Mouse (Mus musculus) kidney, embryonic 14.5 days (tissue): Measurements from ENCODE around the gene Clmn. TPM values are rescaled to one million over a fixed set of nuclear protein-coding genes. Genes with fewer than 3 reads are reported as not detected.

Source experiments
- ATAC-seq: fragments of 200-750 bp; cut with Nextera tagmentation; 2 replicates; pipeline ENCODE4 v1.8.0; 2017; ENCODE audit warnings: moderate number of reproducible peaks, mild to moderate bottlenecking, moderate TSS enrichment, moderate library complexity; ENCODE audit not compliant: low FRiP score, low TSS enrichment
- H3K27ac ChIP-seq: fragments of 300-500 bp; sonication (generic); 2 replicates; pipeline ENCODE4 v1.5.1; 2014; ENCODE audit warnings: low read depth, mild to moderate bottlenecking, low read length, moderate library complexity, mixed read lengths
- H3K27me3 ChIP-seq: fragments of 300-500 bp; sonication (generic); 2 replicates; pipeline ENCODE4 v1.6.1; 2014; ENCODE audit warnings: mild to moderate bottlenecking, low read length; ENCODE audit not compliant: control insufficient read depth, insufficient read depth
- H3K36me3 ChIP-seq: fragments of 300-500 bp; sonication (generic); 2 replicates; pipeline ENCODE4 v1.6.1; 2014; ENCODE audit warnings: low read length, mixed read lengths; ENCODE audit not compliant: control insufficient read depth, insufficient read depth
- H3K4me1 ChIP-seq: fragments of 300-500 bp; sonication (generic); 2 replicates; pipeline ENCODE4 v1.6.1; 2014; ENCODE audit warnings: low read length, mixed read lengths; ENCODE audit not compliant: control insufficient read depth, insufficient read depth
- H3K4me2 ChIP-seq: fragments of 300-500 bp; sonication (generic); replicated peaks from 2 replicates; pipeline ENCODE4 v1.6.1; 2014; ENCODE audit warnings: low read depth, mild to moderate bottlenecking, low read length
- H3K4me3 ChIP-seq: fragments of 300-500 bp; sonication (generic); 2 replicates; pipeline ENCODE4 v1.5.1; 2014; ENCODE audit warnings: mild to moderate bottlenecking, low read length
- H3K9ac ChIP-seq: fragments of 300-500 bp; sonication (generic); 2 replicates; pipeline ENCODE4 v1.6.1; 2014; ENCODE audit warnings: low read depth, mild to moderate bottlenecking, low read length, moderate library complexity
- H3K9me3 ChIP-seq: fragments of 300-500 bp; sonication (generic); 2 replicates; pipeline ENCODE4 v1.6.1; 2016; ENCODE audit warnings: low read length; ENCODE audit not compliant: control insufficient read depth
- WGBS: fragments of 180-500 bp; shearing (Covaris S2); extraction: QIAGEN DNeasy Blood & Tissue Kit; methylation state at CpG from one replicate; pipeline ENCODE4 v1.1.7; 2014; 5-methylcytosine and 5-hydroxymethylcytosine counted together
- polyA plus RNA-seq: library from polyadenylated mRNA; unstranded; fragments of >200 nt; fragmentation: Nextera tagmentation; extraction: Ambion mirVana; gene quantifications from 2 replicates; pipeline ENCODE4 v1.2.1, GENCODE M21; 2014

Clmn gene
- polyA plus RNA-seq, 1 experiment from 2014 or later, result 5.3 TPM

DNA sequence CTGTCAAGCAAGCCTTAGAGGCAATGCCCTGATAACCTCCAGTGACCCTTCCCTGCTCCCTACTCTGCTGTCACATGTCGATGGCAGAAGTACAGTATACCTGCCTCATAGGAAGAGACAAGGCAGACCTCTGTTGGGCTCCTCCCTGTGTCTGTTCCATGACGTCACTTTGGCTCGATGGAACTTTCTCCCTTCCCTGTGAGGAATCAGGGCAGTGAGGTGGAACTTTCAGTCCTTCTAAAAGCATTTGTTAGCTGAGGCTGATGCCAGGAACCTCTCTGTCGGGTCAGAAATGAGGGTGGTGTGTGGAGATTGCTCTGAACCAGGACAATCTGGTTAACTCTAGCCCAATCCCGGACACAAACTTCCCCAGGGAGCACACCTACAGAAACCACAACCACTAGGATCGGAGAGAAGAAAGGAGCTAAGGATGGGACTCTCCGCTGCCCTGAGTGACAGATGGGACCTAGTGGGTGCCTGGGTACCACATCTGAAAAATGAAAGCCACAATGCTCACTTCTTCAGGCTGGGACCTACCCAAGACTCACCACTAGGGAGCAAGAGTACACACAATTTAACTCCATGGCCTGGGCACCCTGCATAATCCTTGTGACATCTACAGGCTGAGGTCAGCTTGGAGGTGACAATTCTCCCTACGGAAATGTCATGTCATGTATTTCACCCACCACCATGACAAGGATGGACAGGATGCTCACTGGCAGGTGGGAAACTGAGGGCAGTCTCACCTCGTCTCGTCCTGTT is 41.9 kb downstream of the Clmn start:
- Histone ChIP-seq H3K27me3 (no peaks in the 10 kb centered on the region), H3K4me1 (peaks cover 21% of the 10 kb centered on the region), H3K4me3 (no peak overlapping the region), H3K4me2 (no peak overlapping the region), H3K36me3 (no peaks in the 10 kb centered on the region), H3K9ac (no peak overlapping the region), H3K9me3 (no peaks in the 10 kb centered on the region), H3K27ac (no peak overlapping the region)
- ATAC-seq, result no peak
- WGBS, result 86% methylated on average over 10 of the region's 10 CpGs

DNA sequence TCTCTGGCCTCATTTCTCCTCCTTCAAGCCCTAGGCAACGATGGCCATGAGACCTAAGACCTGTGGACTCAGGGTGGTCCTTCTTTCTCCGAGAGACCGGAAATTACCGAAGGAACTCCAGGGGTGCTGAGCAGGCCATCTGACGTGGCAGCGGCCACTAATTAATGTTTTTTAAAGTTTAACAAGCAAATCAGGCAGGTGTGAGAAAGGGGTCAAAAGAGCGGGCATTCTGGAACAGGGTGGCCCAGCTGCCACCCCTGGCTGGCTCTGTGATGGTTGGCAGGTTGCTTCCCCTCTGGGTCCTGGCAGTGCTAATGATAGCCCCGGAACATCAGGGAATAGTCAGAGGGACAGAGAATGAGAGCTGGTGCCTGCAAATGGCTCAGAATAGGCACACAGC is 42.7 kb downstream of the Clmn start:
- Histone ChIP-seq H3K4me3 (no peak overlapping the region), H3K4me2 (no peak overlapping the region), H3K9me3 (no peaks in the 10 kb centered on the region), H3K27ac (no peak overlapping the region), H3K36me3 (no peaks in the 10 kb centered on the region), H3K27me3 (no peaks in the 10 kb centered on the region), H3K9ac (no peak overlapping the region), H3K4me1 (peaks cover 22% of the 10 kb centered on the region)
- peak; percentile 25; the same call in 1 of the 2 replicates for ATAC-seq
- WGBS, result 50% methylated on average over 8 of the region's 8 CpGs

GRCm38 (mm10) chr12:104820061-104820460 is 44.8 kb downstream of the Clmn start:
- Histone ChIP-seq H3K9me3 (no peaks in the 10 kb centered on the region), H3K27ac (no peak overlapping the region), H3K9ac (no peak overlapping the region), H3K4me2 (no peak overlapping the region), H3K4me3 (no peak overlapping the region), H3K27me3 (no peaks in the 10 kb centered on the region), H3K4me1 (peaks cover 19% of the 10 kb centered on the region), H3K36me3 (no peaks in the 10 kb centered on the region)
- 61% methylated on average over 5 of the region's 5 CpGs for WGBS
- no peak for ATAC-seq

- H3K27ac ChIP-seq, result no peak overlapping the region
- H3K36me3 ChIP-seq, result no peaks in the 10 kb centered on the region
- H3K9me3 ChIP-seq, result no peaks in the 10 kb centered on the region
- peaks cover 19% of the 10 kb centered on the region for H3K4me1 ChIP-seq
- H3K4me3 ChIP-seq, result no peak overlapping the region
- WGBS, result 53% methylated on average over 8 of the region's 8 CpGs
- no peak for ATAC-seq
- H3K9ac ChIP-seq, result no peak overlapping the region
- no peak overlapping the region for H3K4me2 ChIP-seq
- H3K27me3 ChIP-seq, result no peaks in the 10 kb centered on the region
These were observed 45.8 kb downstream of the Clmn start for GRCm38 (mm10) chr12:104819050-104819449.

DNA sequence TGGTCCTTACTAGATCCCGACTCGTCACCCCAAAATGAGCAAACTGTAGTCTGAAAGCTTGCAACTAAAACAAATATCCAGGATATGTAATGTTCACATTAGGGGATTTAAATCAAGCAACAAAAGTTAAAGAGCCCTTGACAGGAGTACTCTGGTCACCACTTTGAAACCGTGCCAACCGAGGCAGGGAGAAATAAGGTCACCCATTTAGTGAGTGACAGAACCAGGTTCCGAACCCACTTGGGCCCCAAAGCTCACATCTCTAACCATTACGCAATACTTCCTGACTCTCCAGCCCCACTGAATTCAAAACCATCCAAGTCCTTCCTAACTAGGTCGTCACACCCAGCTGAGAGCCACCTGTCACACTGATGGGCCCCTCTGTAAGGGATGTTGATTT is 46.8 kb downstream of the Clmn start:
- WGBS, result 72% methylated on average over 7 of the region's 7 CpGs
- no peaks in the 10 kb centered on the region for H3K27me3 ChIP-seq

GRCm38 (mm10) chr12:104817172-104817866 is 47.6 kb downstream of the Clmn start:
- H3K27me3 ChIP-seq, result no peaks in the 10 kb centered on the region

More for the DNA sequence above, 46.8 kb downstream of the Clmn start:
- peaks cover 23% of the 10 kb centered on the region for H3K4me1 ChIP-seq
- ATAC-seq, result no peak
- no peaks in the 10 kb centered on the region for H3K36me3 ChIP-seq
- no peak overlapping the region for H3K9ac ChIP-seq
- no peak overlapping the region for H3K27ac ChIP-seq
- H3K4me3 ChIP-seq, result no peak overlapping the region
- H3K9me3 ChIP-seq, result no peaks in the 10 kb centered on the region
- no peak overlapping the region for H3K4me2 ChIP-seq

DNA sequence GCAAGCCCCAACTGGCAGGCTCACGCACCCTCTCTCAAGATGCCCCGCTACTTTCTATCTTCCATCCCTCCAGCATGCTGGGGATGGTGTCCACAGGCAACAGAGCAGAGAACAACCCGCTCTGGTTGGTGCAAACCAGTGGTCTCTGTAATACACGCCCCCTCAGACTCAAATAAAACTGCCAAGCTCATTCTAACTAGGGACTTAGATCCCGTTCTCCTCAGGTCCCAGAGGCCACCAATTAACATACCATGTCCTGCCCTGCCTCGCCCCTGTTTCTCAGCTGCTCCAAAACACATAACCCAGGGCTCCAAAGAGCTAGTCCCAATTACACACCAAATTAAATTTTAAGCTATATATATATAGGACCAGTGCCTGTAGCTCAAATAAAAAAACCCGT is 50.6 kb downstream of the Clmn start:
- ATAC-seq, result peak; percentile 58; the same call in 1 of the 2 replicates
- H3K36me3 ChIP-seq, result no peaks in the 10 kb centered on the region
- peaks cover 17% of the 10 kb centered on the region for H3K4me1 ChIP-seq
- WGBS, result 18% methylated on average over 7 of the region's 7 CpGs
- H3K4me2 ChIP-seq, result peak overlapping the region; percentile 4; the same call in 1 of the 2 replicates
- no peaks in the 10 kb centered on the region for H3K9me3 ChIP-seq
- no peak overlapping the region for H3K9ac ChIP-seq
- no peaks in the 10 kb centered on the region for H3K27me3 ChIP-seq
- H3K27ac ChIP-seq, result no peak overlapping the region
- no peak overlapping the region for H3K4me3 ChIP-seq

More at GRCm38 (mm10) chr12:104817172-104817866, 47.6 kb downstream of the Clmn start:
- Histone ChIP-seq H3K4me2 (no peak overlapping the region), H3K27ac (no peak overlapping the region), H3K4me3 (no peak overlapping the region), H3K36me3 (no peaks in the 10 kb centered on the region), H3K4me1 (peaks cover 18% of the 10 kb centered on the region), H3K9me3 (no peaks in the 10 kb centered on the region), H3K9ac (no peak overlapping the region)
- 28% methylated on average over 12 of the region's 12 CpGs for WGBS
- no peak for ATAC-seq

DNA sequence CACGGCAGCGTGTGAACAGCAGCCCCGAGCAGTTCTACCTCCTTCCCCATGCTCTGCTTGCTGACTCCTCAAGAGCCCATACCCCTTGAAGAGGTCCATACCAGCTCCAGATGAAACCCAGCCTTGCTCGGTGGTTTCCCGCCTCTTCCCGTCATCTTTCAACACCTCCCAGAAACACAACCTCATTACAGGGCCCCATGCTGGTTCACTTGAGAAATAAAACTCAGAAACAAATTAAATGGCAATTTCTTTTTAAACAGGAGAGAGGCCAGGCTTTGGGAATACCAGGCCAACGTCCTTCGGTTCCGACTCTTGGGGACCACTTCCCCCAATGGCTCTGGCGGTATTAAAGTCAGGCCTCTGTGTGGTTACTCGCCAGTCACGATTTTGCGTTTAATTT is 51.1 kb downstream of the Clmn start:
- no peak overlapping the region for H3K27ac ChIP-seq
- no peaks in the 10 kb centered on the region for H3K36me3 ChIP-seq
- H3K9ac ChIP-seq, result no peak overlapping the region
- ATAC-seq, result no peak
- no peak overlapping the region for H3K4me2 ChIP-seq
- H3K4me3 ChIP-seq, result no peak overlapping the region
- WGBS, result 67% methylated on average over 13 of the region's 13 CpGs
- H3K9me3 ChIP-seq, result no peaks in the 10 kb centered on the region
- peaks cover 19% of the 10 kb centered on the region for H3K4me1 ChIP-seq
- H3K27me3 ChIP-seq, result no peaks in the 10 kb centered on the region

DNA sequence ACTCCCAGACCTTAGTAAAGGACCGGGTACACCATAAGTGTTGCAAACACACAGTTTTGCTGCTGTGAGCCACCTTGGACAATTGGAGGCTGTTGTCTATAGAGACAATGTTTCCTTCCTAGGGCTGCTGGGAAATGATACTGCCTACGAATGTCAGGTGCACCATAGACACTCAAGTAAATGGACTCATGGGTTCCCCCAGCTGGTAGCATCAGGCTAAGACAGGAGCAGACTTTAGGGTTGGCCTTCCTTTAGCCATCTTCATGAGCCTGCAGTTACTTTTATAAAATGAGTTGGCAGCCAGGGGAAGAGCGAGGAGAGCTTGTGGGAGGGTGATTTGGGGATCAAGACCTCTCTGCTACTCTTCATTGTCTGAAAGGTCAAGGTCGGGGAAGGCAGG is 52.2 kb downstream of the Clmn start:
- no peaks in the 10 kb centered on the region for H3K9me3 ChIP-seq
- H3K27me3 ChIP-seq, result no peaks in the 10 kb centered on the region
- H3K27ac ChIP-seq, result no peak overlapping the region
- H3K4me1 ChIP-seq, result peaks cover 23% of the 10 kb centered on the region
- H3K4me3 ChIP-seq, result no peak overlapping the region
- 66% methylated on average over 4 of the region's 4 CpGs for WGBS
- no peak for ATAC-seq
- no peak overlapping the region for H3K9ac ChIP-seq
- H3K36me3 ChIP-seq, result no peaks in the 10 kb centered on the region
- H3K4me2 ChIP-seq, result no peak overlapping the region
